Mouse (Mus musculus): ENCODE measurements around the gene Fhit.

DNA sequence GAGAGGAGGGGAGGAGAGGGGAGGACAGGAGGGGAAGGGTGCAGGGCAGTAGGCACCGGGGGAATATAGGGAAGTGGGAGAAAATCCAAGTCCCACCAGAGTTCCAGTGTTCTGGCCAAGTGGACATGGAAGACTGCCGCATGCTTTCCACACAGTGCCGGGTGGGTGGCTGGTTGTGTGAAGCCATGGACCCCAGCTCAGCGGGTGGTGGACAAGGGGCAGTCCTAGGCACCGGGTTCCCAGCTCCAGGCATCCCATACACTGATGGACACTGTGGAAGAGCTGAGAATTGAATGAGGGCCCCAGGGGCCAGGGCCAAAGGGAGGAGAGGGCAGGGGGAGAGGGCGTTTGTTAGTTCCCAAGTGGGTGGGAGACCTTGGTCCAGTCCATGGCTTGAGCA, 1123.8 kb downstream of the Fhit start:
- TF ChIP-seq CTCF (IDR thresholded peaks at IDR 0.05; ENCODE audit: insufficient read depth, low read length) (no peak), POLR2A (IDR thresholded peaks at IDR 0.05; ENCODE audit: borderline replicate concordance, extremely low read depth, low read depth, low read length) (no peak)
